Mouse (Mus musculus) limb, embryonic 15.5 days (tissue): ENCODE results near the gene Eml6. TPM values are rescaled to one million over a fixed set of nuclear protein-coding genes. Genes with fewer than 3 reads are reported as not detected.
"Not testable (repeated sequence)": the region's sequence is repeated elsewhere in the genome, so short reads cannot be mapped to it uniquely, and the experiment has no call there.

Experiments
- ATAC-seq: fragments of 200-750 bp; cut with Nextera tagmentation; 2 replicates; pipeline ENCODE4 v1.8.0; 2017; ENCODE audit warnings: low read depth, moderate TSS enrichment; ENCODE audit not compliant: insufficient number of reproducible peaks, low FRiP score, low TSS enrichment
- H3K27ac ChIP-seq: fragments of 300-500 bp; sonication (generic); 2 replicates; pipeline ENCODE4 v1.5.1; 2015; ENCODE audit warnings: moderate library complexity, mild to moderate bottlenecking, inconsistent platforms
- H3K27me3 ChIP-seq: fragments of 300-500 bp; sonication (generic); 2 replicates; pipeline ENCODE4 v1.6.1; 2015; ENCODE audit warnings: inconsistent platforms
- H3K36me3 ChIP-seq: fragments of 300-500 bp; sonication (generic); 2 replicates; pipeline ENCODE4 v1.6.1; 2015; ENCODE audit warnings: inconsistent platforms
- H3K4me1 ChIP-seq: fragments of 300-500 bp; sonication (generic); 2 replicates; pipeline ENCODE4 v1.6.1; 2015; ENCODE audit warnings: inconsistent platforms
- H3K4me2 ChIP-seq: fragments of 300-500 bp; sonication (generic); 2 replicates; pipeline ENCODE4 v1.6.1; 2015; ENCODE audit warnings: mild to moderate bottlenecking, inconsistent platforms
- H3K4me3 ChIP-seq: fragments of 300-500 bp; sonication (generic); 2 replicates; pipeline ENCODE4 v1.5.1; 2015; ENCODE audit warnings: mild to moderate bottlenecking, inconsistent platforms
- H3K9ac ChIP-seq: fragments of 300-500 bp; sonication (generic); 2 replicates; pipeline ENCODE4 v1.6.1; 2015; ENCODE audit warnings: inconsistent platforms
- H3K9me3 ChIP-seq: fragments of 300-500 bp; sonication (generic); 2 replicates; pipeline ENCODE4 v1.6.1; 2016; ENCODE audit warnings: inconsistent platforms
- WGBS: fragments of 180-500 bp; shearing (Covaris S2); methylation state at CpG from one replicate; pipeline ENCODE4 v1.1.7; 2015; 5-methylcytosine and 5-hydroxymethylcytosine counted together
- polyA plus RNA-seq: library from polyadenylated mRNA; unstranded; fragments of >200 nt; fragmentation: Nextera tagmentation; extraction: Ambion mirVana; gene quantifications from 2 replicates; pipeline ENCODE4 v1.2.1, GENCODE M21; 2015

The Eml6 gene
- polyA plus RNA-seq, 1 experiment from 2014 or later: 0.58 TPM

DNA sequence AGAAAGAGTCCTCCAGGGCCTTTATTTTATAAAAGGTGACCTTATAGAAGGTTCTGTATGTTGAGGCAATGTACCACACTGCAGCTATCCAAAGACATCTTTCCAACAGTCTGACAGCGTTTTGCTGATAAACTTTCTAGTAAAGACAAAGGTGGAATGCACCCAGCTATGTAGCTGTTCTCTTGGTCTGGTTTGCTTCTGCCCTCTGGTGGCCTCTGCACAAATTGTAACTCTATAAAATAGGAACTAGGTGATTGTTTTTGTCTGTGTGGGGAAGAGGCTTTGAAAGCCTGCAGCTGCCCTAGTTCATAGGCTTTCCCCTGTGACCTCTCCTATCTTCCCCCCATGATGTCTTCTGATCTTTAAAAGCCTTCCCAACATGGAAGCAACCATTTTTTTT is 140.7 kb downstream of the Eml6 start:
- Histone ChIP-seq H3K9me3 (no peaks in the 10 kb centered on the region), H3K9ac (no peak overlapping the region), H3K27ac (no peak overlapping the region), H3K36me3 (no peaks in the 10 kb centered on the region), H3K4me1 (no peaks in the 10 kb centered on the region), H3K27me3 (no peaks in the 10 kb centered on the region), H3K4me2 (no peak overlapping the region), H3K4me3 (no peak overlapping the region)
- 3% methylated on average over 1 of the region's 1 CpGs for WGBS
- no peak for ATAC-seq

DNA sequence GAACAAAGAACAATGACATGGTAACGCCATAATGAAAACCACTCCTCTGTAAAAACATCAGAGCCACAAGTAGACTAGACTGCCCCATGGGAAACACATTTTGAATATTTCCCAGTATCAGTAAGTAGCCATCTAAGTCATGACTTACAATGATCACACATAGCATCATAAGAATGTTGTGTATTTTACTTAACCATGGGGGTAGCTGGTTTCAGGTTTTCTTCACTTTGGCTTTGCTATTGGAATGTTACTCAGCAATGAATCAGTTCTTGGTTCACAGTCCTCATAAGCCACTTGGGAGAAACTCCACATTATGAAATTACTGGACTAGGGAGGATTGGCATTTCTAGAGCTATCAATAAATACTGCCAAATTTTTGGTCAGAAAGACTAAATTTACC is 141.5 kb downstream of the Eml6 start:
- no peaks in the 10 kb centered on the region for H3K9me3 ChIP-seq
- no peak for ATAC-seq
- no peak overlapping the region for H3K9ac ChIP-seq
- no peaks in the 10 kb centered on the region for H3K36me3 ChIP-seq
- no peaks in the 10 kb centered on the region for H3K4me1 ChIP-seq
- no peak overlapping the region for H3K27ac ChIP-seq
- 78% methylated on average over 1 of the region's 1 CpGs for WGBS
- H3K4me2 ChIP-seq: no peak overlapping the region
- H3K27me3 ChIP-seq: no peaks in the 10 kb centered on the region
- H3K4me3 ChIP-seq: no peak overlapping the region

DNA sequence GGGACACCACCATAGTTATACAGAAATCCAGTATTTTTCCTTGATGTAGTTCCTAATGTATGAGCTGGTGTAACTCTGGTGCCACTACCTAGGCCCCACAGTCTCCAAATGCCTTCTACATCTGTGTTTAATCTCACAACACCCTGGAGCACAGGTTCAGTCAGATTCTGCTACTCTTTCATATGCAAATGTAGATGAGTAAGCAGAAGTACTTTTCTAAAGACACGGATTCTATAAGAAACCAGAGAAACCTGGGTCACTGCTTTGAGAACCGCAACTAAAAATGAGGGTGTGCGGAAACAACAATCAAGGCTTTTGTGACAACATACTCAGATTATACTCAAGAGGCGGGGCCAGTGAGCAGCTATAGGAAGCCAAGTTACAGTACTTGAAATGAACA is 142.8 kb downstream of the Eml6 start:
- WGBS: 80% methylated on average over 4 of the region's 4 CpGs
- Histone ChIP-seq H3K9ac (no peak overlapping the region), H3K9me3 (no peaks in the 10 kb centered on the region), H3K36me3 (no peaks in the 10 kb centered on the region), H3K27ac (no peak overlapping the region), H3K4me2 (no peak overlapping the region), H3K27me3 (no peaks in the 10 kb centered on the region), H3K4me3 (no peak overlapping the region), H3K4me1 (no peaks in the 10 kb centered on the region)
- ATAC-seq: no peak

DNA sequence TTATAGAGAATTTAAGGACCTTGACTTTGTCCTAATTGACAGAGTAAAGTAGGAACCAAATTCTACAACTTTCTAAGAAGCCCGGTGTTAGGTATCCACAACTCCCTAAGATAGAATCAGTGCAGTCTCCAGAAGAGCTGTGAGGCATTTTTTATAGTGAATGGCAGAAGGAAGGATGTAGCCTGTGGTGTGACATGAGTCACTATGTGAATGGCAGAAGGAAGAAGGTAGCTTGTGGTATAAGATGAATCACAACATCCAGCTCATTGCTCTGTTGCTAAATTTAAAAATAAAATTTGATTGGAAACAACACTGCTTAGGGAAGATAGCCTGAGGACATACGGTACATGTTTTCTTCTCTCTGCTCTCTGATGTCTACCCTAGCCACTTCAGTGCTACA is 146.2 kb downstream of the Eml6 start:
- no peaks in the 10 kb centered on the region for H3K36me3 ChIP-seq
- H3K27ac ChIP-seq: no peak overlapping the region
- H3K4me3 ChIP-seq: no peak overlapping the region
- no peak overlapping the region for H3K4me2 ChIP-seq
- H3K9ac ChIP-seq: no peak overlapping the region
- ATAC-seq: no peak
- H3K4me1 ChIP-seq: no peaks in the 10 kb centered on the region
- 84% methylated on average over 2 of the region's 2 CpGs for WGBS
- no peaks in the 10 kb centered on the region for H3K27me3 ChIP-seq
- H3K9me3 ChIP-seq: no peaks in the 10 kb centered on the region

DNA sequence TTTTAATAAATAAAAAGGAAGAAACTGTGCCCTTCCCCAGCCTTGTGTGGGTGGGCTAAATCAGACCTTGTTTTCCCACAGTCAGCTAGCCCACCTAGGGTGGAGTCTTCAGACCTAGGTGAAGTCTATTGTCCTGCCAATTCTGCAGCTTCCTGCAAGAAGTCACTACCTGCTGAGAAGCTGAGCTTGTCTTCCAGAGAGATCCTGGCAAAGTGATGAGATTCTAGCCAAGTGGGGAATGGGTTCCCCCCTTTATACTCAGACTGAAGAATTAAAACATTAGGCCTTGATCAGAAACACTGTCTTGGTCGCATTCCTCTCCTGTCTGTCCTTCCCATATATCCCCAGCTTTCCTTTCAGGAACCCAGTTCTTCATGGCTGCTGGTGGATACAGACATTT is 147.9 kb downstream of the Eml6 start:
- ATAC-seq: no peak

DNA sequence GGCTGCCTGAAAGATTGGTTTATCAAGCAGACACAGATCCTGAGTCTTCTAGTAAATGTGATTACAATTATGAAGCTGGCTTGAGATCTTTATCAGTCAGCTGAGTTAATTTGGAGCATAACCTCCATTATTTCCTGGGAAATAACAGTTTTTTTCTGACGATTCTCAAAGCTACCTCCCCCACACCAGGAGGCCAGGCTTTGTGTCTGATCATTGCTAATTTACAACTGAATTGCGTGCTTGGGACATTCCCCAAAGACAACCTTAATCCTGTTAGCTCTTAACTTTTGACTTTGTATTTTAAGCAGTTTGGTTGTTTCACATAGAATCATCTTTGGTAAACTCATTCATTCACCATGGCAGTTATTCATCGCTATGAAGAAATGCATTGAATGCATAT is 148.6 kb downstream of the Eml6 start:
- Histone ChIP-seq H3K4me2 (no peak overlapping the region), H3K9me3 (no peaks in the 10 kb centered on the region), H3K27me3 (no peaks in the 10 kb centered on the region), H3K36me3 (no peaks in the 10 kb centered on the region), H3K9ac (no peak overlapping the region), H3K4me3 (no peak overlapping the region), H3K27ac (no peak overlapping the region), H3K4me1 (no peaks in the 10 kb centered on the region)
- ATAC-seq: no peak
- WGBS: 62% methylated on average over 3 of the region's 3 CpGs

More for the DNA sequence above, 147.9 kb downstream of the Eml6 start:
- Histone ChIP-seq H3K9ac (no peak overlapping the region), H3K4me3 (no peak overlapping the region), H3K36me3 (no peaks in the 10 kb centered on the region), H3K4me2 (no peak overlapping the region), H3K9me3 (no peaks in the 10 kb centered on the region), H3K27me3 (no peaks in the 10 kb centered on the region), H3K27ac (no peak overlapping the region), H3K4me1 (no peaks in the 10 kb centered on the region)
- 87% methylated on average over 1 of the region's 1 CpGs for WGBS

DNA sequence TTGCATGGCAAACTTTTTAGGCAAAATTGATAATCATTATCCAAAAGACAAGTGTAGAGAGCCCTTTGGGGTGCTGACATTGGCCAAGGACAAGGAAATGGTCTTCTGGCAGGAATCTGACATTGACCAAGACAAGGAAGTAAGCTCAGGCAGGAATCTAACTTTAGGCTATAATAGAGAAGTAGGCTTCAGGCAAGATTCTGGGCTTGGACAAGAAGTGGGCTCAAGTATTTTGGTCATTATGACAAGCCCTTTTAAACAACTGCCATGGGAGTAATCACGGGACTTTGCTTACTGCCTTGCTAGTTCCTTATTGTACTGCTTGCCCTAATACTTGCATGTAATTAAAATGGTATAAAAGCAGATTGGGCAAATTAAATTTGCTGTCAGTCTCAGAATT is 151.1 kb downstream of the Eml6 start:
- not testable (repeated sequence) for H3K9ac ChIP-seq, H3K4me2 ChIP-seq, H3K27ac ChIP-seq, H3K27me3 ChIP-seq, H3K36me3 ChIP-seq, H3K4me1 ChIP-seq, H3K4me3 ChIP-seq, ATAC-seq, H3K9me3 ChIP-seq
- WGBS: 79% methylated on average over 1 of the region's 1 CpGs

DNA sequence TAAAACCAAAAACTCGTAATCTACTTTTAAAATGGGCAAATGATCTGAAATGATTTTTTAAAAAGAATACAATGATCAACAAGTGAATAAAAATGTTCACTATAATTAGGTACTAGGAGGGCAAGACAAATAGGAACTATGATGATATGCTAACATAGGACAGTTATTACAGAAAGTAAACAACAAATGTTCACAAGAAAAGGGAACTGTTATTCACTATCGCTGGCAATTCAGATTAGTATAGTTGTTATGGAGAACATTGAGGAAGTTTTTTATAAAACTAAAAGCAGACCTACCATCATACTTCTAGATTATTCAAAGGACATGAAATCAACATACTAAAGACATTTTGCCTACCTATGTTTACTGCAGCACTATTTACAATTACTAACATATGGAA is 155.7 kb downstream of the Eml6 start:
- Histone ChIP-seq H3K4me1 (no peaks in the 10 kb centered on the region), H3K9ac (no peak overlapping the region), H3K36me3 (no peaks in the 10 kb centered on the region), H3K27me3 (no peaks in the 10 kb centered on the region), H3K4me3 (no peak overlapping the region), H3K9me3 (no peaks in the 10 kb centered on the region), H3K4me2 (no peak overlapping the region), H3K27ac (no peak overlapping the region)
- 81% methylated on average over 2 of the region's 2 CpGs for WGBS
- ATAC-seq: no peak

DNA sequence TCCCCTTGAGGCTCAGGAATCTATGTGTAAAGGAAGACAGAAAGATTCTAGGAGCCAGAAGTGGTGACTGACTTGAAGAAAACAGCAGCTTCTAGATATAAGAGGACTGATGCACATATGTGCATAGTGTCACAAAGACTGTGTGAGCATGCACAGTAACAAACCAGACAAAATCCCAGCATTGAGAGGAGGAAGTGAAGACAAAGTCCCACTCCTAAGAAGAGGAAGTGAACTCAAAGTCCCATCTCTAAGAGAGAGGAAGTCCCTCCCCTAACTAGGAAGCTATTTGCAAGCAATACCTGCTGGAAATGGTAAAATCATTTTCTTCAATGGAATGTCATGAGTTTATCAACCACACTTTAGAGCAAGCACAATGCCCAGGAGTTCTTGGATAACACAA is 161.6 kb downstream of the Eml6 start:
- H3K4me1 ChIP-seq: no peaks in the 10 kb centered on the region
- H3K4me3 ChIP-seq: no peak overlapping the region
- no peaks in the 10 kb centered on the region for H3K36me3 ChIP-seq
- no peak for ATAC-seq
- no peak overlapping the region for H3K27ac ChIP-seq
- no peaks in the 10 kb centered on the region for H3K9me3 ChIP-seq
- H3K9ac ChIP-seq: no peak overlapping the region
- H3K27me3 ChIP-seq: no peaks in the 10 kb centered on the region
- H3K4me2 ChIP-seq: no peak overlapping the region

DNA sequence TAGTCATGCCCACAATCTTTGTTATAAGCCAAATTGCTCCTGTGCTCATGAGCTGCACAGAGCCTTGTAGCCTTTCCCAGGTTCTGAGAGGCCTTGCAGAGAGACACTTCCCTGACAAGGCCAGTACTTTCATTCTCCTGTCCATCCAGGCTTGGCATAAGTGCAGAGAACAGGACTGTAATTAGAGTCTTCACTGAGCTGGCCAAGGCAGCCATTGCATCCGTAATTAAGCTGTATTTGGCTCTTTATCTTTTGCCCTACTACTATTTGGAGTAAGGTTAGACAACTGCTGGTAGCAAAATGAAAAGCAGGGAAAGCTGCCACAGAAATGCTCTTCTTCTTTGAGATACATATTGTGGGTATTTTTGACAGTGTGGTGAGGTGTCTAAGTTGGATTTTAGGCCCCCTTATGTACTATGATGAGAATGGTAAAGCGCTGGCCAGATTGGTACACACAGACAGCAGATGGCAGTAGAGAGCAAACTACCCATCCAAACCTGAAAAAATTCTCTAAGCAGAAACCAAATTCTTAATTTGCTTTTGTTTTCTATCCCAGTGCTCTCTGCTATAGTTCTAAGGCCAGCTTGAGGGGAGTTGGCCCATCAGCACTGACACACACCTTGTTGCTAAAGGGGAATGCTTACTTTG is 164.0 kb downstream of the Eml6 start:
- Histone ChIP-seq H3K9me3 (no peaks in the 10 kb centered on the region), H3K4me1 (no peaks in the 10 kb centered on the region), H3K4me2 (no peak overlapping the region), H3K36me3 (no peaks in the 10 kb centered on the region), H3K27me3 (no peaks in the 10 kb centered on the region), H3K9ac (no peak overlapping the region), H3K4me3 (no peak overlapping the region), H3K27ac (no peak overlapping the region)
- 42% methylated on average over 2 of the region's 2 CpGs for WGBS
- ATAC-seq: no peak

DNA sequence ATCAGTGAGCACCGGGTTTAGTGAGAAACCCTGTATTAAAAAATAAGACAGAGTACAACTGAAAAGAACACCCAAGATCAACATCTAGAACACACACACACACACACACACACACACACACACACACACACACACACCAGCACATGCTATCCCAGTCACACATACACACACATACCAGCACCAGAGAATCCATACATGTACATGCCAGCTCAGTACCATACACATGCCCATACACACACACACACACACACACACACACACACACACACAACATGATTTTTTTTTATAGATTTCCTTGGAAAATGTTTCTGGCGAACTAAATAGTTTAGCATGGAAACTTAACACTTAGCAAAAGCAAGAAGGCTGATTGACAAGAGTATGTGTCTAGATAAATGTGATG is 164.8 kb downstream of the Eml6 start:
- Histone ChIP-seq H3K9me3 (no peaks in the 10 kb centered on the region), H3K9ac (no peak overlapping the region), H3K4me2 (no peak overlapping the region), H3K27me3 (no peaks in the 10 kb centered on the region), H3K27ac (no peak overlapping the region), H3K4me3 (no peak overlapping the region), H3K4me1 (no peaks in the 10 kb centered on the region), H3K36me3 (no peaks in the 10 kb centered on the region)
- 70% methylated on average over 2 of the region's 2 CpGs for WGBS
- ATAC-seq: no peak

DNA sequence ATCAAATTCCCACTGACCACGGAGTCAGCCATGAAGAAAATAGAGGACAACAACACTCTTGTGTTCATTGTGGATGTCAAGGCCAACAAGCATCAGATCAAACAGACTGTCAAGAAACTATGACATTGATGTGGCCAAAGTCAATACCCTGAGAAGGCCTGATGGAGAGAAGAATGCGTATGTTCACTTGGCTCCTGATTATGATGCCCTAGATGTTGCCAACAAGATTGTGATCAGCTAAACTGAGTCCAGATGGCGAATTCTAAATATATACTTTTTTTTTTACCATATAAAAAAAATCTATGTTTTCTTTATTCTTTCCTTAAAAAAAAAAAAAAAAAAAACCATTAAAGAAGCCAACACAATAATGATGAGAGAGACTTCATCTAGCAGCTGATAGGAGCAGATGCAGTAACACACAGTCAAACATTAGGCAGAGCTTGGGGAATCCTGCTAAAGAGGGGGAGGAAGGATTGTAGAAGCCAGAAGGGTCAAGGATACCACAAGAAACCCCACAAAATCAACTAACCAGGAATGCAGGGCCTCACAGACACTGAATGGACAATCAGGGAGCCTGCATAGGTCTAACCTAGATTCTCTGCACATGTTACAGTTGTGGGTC is 185.1 kb downstream of the Eml6 start:
- no peak for ATAC-seq
- H3K9ac ChIP-seq: no peak overlapping the region
- H3K27me3 ChIP-seq: no peaks in the 10 kb centered on the region
- 84% methylated on average over 3 of the region's 3 CpGs for WGBS
- no peak overlapping the region for H3K4me3 ChIP-seq
- no peaks in the 10 kb centered on the region for H3K36me3 ChIP-seq
- no peak overlapping the region for H3K4me2 ChIP-seq
- H3K9me3 ChIP-seq: no peaks in the 10 kb centered on the region
- peak overlapping the region; percentile 80 for H3K27ac ChIP-seq
- peaks cover 5% of the 10 kb centered on the region; the same call in 1 of the 2 replicates for H3K4me1 ChIP-seq

DNA sequence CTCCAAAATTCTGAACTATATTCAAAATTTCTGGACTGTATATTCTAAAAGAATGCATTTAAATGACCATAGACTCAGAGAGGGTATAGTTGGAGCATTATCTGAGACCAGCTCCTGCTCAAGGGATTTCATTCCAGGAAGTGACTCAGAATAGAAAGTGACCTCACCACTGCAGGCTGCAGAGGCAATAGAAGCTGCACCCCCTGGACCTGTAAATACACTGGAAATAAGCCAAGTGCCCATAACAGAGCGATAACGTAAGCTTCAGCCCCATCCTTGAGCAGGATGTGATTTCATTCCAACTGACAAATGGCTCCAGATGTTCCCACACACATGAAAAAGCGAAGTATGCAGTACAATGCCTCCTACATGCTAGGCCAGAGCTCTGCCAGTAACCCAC is 186.1 kb downstream of the Eml6 start:
- peak; percentile 97 for ATAC-seq
- Histone ChIP-seq H3K9me3 (no peaks in the 10 kb centered on the region), H3K36me3 (no peaks in the 10 kb centered on the region), H3K4me1 (peaks cover 5% of the 10 kb centered on the region; the same call in 1 of the 2 replicates), H3K4me2 (no peak overlapping the region), H3K9ac (no peak overlapping the region), H3K27me3 (no peaks in the 10 kb centered on the region), H3K4me3 (no peak overlapping the region), H3K27ac (peak overlapping the region; percentile 80)
- 22% methylated on average over 3 of the region's 3 CpGs for WGBS
